Mouse (Mus musculus) 3134 (cell line): ENCODE data around the gene Lrrc31.
A peak's percentile ranks its signal among the peaks of the same experiment; 100 is the strongest.

Source experiments
- DNase-seq: peaks from one replicate; pipeline ENCODE4 v3.0.0-alpha.2; 2011; ENCODE audit warnings: low spot score; ENCODE audit not compliant: insufficient read length; ENCODE audit errors: extremely low read depth

The Lrrc31 gene

DNA sequence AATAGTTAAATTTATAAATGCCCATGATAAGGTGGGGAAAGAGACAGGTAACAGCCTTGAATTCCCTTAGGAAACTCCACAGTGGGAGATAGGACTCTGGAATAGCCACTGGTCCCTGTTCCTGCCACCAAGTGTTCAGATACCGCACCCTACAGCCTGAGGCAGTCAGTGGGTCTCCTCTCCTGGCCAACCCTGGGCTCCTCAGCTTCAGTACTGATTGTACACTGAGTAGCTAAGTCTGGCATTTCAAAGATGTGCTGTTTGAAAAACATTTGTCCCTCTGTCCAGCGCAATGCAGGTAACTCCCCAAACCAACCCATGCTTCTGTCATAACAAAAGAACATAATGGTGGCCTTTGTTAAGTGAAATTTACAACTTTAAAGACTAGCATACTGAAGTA, 4.0 kb downstream of the Lrrc31 start:
- no peak for DNase-seq

DNA sequence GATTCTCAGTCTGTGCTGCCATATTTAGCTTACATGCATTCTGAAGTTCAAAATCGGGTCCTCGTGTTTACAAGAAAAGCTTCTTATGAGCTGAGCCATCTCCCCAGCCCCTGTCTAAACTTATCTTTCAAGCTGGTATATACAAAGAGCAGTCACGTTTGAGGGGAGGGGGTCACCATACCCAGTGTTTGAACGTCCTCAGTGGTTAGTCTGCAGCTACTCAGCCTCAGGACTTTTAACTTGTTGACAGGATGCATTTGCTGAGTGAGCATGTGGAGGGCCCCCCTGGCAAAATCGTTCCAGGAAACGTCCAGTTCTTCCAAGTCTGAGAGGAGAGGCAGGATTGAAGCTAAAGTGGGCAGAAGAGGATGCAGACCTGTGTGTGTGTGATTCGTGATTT, 8.7 kb downstream of the Lrrc31 start:
- DNase-seq = no peak

DNA sequence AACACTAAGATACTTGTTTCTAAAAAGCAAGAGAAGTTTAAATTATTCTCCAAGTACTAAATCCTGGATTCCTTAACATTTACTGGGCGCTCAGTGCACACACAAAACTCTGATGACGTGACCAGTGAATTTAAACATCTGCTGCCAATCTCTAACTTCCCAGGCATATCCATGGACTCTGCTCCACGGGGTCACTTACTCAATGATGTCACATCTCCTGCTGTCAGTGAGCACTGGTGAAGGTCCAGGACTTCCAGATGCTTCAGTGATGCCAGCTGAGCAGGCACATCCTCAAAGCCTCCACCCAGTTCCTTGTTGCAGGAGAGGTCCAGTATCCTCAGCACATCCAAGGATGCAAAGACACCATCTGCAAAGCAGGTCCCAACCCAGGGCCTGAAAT, 12.4 kb downstream of the Lrrc31 start:
- DNase-seq = no peak

DNA sequence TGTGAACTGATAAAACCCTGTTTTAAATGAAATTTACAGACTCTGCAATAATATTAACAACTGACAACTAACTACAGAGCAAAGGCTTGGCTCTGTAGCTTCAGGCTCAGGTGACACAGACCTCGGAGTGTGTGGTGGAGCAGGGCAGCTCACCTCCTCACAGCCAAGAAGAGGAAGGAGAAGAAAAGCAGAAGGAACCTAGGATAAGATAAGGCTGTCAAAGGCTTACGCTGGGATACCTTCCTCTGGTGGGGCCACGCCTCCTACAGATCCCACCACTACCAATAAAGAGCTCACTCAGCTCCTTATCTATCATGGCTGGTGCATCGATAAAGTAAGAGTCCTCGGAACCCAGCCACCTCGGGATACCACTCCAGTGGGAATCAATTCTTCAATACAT, 16.5 kb downstream of the Lrrc31 start:
- DNase-seq = no peak

DNA sequence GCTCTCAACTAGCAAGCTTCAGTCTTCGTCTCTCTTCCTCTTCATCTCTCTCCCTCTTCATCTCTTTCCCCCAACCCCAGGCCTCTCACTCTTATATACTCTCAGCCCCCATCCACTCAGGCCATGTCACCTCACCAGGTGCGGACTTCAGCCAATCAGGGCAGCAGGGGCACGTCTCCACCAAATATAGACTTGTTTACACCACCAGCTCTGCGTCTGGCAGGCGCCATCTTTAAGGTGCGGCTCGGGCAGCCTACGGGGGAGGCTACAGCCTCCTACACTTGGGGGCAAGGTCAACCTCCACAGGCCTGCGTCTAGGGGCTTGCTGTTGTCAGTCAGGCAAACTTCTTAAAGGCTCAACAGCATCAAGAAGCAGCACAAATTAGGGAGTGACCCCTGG, 41.2 kb downstream of the Lrrc31 start:
- no peak for DNase-seq

DNA sequence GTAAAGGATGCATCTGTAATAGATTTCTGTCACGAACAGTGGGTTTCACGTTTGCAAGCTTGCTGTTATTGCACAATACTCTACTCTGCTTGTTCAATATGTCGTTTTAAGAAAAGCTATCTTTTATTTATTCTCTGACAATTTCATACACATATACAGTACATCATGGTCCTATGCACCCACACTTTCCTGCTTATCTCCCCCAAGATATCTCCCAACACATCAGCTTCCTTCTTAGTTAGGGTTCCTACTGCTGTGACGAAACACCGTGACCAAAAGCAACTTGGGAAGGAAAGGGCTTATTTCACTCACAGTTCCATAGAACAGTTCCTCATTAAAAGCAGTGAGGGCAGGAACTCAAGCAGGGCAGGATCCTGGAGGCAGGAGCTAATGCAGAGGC, 43.7 kb downstream of the Lrrc31 start:
- no peak for DNase-seq

DNA sequence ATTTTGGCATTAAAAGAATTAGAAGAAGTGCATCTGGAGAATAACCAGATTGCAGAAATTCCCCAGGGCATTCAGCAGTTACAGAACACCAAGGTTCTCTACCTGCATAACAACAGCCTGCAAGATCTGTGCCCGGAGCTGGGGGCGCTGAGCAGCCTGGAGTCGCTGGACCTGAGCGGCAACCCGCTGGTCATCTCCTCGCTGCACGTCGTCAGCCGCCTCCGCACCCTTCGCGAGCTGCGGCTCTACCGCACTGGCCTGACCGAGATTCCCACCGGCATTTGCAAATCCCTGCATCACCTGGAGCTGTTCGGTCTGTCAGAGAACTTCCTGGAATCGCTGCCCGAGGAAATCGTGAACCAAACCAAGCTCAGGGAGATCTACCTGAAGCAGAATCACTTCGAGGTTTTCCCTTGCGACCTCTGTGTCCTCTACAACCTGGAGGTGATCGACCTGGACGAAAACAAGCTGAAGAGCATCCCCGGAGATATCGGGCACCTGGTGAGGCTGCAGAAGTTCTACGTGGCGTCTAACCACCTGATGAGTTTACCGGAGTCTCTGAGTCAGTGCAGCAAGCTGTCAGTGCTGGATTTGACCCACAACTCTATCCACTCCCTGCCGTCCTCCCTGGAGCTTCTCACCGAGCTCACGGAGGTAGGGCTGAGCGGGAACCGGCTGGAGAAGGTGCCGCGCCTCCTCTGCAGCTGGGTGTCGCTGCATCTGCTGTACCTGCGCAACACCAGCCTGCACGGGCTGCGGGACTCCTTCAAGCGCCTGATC, 49.4 kb downstream of the Lrrc31 start:
- peak; percentile 5 for DNase-seq

DNA sequence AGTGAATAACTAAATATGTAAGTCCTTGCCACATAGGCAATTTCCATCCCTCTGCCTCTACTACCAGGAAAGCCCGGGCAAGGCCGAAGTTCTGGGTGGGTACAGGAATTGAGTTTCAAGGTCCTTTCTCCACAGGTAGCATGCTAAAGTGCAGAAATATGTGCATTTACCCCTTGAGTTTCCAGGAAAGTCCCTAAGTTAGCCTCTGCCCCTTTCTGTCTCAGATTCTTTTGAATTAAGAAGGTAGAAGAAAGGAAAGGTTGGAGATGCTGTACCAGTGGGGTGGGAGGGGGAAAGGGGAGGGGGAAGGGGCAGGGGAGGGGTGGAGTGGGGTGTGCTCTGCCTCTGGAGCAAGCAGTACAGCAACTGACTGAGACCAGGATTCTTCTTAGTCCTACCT, 51.2 kb downstream of the Lrrc31 start:
- DNase-seq = no peak

DNA sequence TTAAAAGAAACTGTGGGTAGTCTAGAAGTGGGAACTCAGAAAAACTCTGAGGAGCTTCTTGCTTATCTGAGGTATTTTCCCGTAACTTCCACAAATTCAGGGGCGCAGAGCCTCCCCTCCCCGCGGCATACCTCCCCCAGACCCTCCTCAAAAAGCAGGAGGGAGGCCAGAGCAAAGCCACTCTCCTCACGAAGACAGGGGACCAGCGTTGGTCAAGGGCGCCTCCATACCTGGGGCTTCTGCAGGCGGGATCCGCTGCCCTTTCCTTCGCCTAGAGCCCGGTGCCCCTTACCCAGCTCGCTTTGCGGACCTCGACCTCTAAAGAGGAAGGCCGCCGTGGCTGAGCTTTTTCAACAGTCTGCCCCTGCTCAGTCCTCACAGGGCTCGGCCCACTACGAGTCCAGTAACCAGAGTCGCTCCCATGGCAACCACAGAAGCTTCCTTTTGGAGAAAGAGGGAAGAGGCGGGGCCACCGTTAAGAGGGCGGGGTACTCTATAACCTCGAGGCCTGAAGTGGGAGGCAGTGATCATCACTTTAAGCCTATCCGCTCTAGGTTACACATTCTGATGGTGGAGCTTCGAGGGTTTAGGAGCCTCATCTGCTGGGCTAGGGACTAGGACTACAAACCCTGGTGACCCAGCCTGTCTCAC, 52.1 kb downstream of the Lrrc31 start, which contains the start of gene Lrrc34:
Gene Lrrc34 (minus strand): TSS at position 430 of the 651 bp plus-strand sequence.
- DNase-seq = no peak

DNA sequence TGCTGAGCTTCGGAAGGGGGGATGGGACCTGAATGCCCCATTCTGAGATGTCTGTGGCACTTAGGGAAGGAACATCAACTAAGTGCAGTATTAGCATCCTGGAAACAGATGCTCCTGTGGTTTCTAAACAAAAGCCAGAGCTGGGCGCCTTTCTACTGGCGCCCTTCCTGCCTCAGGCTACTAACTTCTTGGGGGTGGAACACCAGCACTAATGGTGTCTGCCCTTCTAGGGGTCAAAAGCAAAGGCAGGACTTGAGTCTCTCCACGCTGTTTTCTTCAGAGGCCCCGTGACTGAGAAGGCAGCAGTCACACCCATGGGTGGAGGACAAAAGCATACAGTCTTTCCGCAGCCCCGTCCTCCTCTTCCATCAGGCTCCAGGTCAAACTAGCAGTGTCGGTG, 52.9 kb downstream of the Lrrc31 start:
- DNase-seq = no peak

DNA sequence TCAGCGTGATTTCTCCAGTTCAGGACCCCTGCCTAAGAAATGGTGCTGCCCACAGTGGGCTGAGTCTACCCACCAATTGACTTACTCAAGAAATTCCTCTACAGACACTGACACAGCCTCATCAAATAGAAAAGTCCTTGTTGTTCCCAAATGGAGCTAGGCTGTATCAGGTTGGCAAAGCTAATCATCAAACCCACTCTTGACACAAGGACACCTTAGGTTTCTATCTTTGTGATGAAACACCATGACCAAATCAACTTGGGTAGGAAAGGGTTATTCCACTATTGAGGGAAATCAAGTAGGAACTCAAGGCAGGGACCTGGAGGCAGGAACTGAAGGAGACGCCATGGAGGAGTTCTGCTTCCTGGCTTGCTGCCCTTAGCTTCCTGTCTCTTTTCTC, 55.4 kb downstream of the Lrrc31 start, which contains the start of gene Lrriq4:
Gene Lrriq4 (plus strand): TSS at position 301 of the 400 bp plus-strand sequence.
- no peak for DNase-seq

DNA sequence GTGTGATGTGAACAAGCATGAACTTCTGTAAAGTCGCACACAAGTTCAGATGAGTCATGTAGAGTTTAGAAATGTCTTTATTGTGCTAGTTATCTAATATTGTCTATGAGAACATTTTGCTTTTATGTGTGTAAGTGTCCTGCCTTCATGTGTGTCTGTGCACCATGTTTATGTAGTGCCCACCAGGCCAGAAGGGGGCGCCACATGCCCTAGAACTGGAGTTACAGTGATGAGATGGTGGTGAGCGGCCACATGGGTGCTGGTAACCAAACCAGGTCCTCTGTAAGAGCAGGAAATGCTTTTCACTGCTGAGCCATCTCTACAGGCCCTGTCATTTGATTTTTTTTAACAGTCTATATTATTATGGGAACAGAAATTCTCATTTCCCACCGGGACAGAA, 64.0 kb downstream of the Lrrc31 start:
- DNase-seq = no peak

DNA sequence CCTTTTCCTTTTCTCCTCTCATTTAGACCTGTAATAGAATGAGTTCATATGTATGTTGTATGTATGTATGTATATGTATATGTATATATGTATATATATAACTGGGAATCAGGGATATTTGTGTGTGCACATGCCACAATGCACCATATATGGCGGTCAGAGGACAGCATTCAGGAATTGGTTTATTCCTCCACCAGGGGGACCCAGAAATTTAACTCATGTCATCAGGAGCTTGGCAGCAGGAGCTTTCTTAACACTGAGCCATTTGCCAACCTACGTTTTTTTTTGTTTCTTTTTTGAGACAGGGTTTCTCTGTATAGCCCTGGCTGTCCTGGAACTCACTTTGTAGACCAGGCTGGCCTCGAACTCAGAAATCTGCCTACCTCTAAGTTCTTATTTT, 66.0 kb downstream of the Lrrc31 start:
- DNase-seq = no peak
